Mouse (Mus musculus): Measurements from ENCODE around the gene Hsd3b4. TPM values are rescaled to one million over a fixed set of nuclear protein-coding genes. Genes with fewer than 3 reads are reported as not detected.
"Not testable (repeated sequence)": the region's sequence is repeated elsewhere in the genome, so short reads cannot be mapped to it uniquely, and the experiment has no call there.

Gene Hsd3b4
- polyA plus RNA-seq (2015; fragmentation: Nextera tagmentation; extraction: Ambion mirVana), result not detected in 2 replicates

DNA sequence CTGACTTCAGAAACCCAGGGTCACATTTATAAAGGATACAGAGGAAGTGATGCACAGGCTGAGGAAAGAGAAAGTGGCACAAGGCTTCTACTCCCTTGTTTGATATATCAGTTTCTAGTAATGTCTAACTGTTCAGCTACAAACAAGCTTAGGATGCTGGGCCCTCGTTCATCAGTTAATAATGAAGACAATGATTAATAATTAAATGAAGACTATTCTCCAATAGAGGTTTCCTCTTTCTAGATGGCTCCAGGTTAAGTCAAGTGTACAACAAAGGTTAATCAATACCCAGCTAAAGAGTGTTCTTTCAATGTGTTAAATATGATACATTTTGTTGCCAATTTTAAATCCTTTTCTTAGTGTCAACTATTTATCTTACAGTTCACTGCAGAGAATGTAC lies at the start of gene Hsd3b4:
Gene Hsd3b4 (minus strand): TSS at position 101 of the 400 bp plus-strand sequence.
- H3K27ac ChIP-seq; H3K9me3 ChIP-seq (replicated peaks); ATAC-seq (replicated peaks; ENCODE audit: insufficient number of reproducible peaks, insufficient read depth, low FRiP score, low read depth); H3K4me1 ChIP-seq (replicated peaks); H3K4me3 ChIP-seq; H3K9ac ChIP-seq; H3K36me3 ChIP-seq; H3K4me2 ChIP-seq; H3K27me3 ChIP-seq: not testable (repeated sequence)
- no CpG with 5 or more reads among the region's 1 CpGs for WGBS

GRCm38 (mm10) chr3:98550832-98551231 lies 40.5 kb upstream of the Hsd3b4 start:
- not testable (repeated sequence) for H3K9ac ChIP-seq; H3K4me2 ChIP-seq; ATAC-seq (replicated peaks; ENCODE audit: insufficient number of reproducible peaks, insufficient read depth, low FRiP score, low read depth); H3K9me3 ChIP-seq (replicated peaks); H3K27me3 ChIP-seq; H3K36me3 ChIP-seq; H3K27ac ChIP-seq; H3K4me3 ChIP-seq; H3K4me1 ChIP-seq (replicated peaks)
- no CpG with 5 or more reads among the region's 1 CpGs for WGBS

GRCm38 (mm10) chr3:98550215-98550614 lies 39.9 kb upstream of the Hsd3b4 start:
- ATAC-seq (replicated peaks; ENCODE audit: insufficient number of reproducible peaks, insufficient read depth, low FRiP score, low read depth); H3K9ac ChIP-seq; H3K27ac ChIP-seq; H3K4me1 ChIP-seq (replicated peaks); H3K4me3 ChIP-seq; H3K4me2 ChIP-seq; H3K36me3 ChIP-seq; H3K9me3 ChIP-seq (replicated peaks); H3K27me3 ChIP-seq: not testable (repeated sequence)
- no CpG with 5 or more reads among the region's 2 CpGs for WGBS

DNA sequence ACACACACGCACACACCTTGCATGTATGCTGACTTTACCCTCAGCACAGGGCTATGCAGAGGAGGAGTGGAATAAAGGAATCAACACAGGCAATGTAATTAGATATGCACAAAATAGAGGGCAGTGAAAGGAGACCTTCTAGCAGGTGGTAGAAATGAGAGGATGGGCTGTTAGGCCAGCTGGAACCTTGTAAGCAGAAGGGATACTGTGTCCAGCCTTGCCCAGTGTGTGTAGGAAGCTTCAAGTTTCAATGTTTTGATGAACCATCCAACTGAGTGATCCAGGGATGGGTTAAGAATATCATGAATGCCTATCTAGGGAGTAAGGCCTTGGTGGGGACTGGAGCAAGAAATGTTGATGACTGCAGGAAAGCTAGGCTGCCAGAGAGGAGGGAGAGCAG lies 38.2 kb upstream of the Hsd3b4 start:
- H3K9me3 ChIP-seq (replicated peaks); H3K27me3 ChIP-seq; H3K27ac ChIP-seq; H3K36me3 ChIP-seq; H3K4me1 ChIP-seq (replicated peaks); H3K4me2 ChIP-seq; H3K9ac ChIP-seq; H3K4me3 ChIP-seq; ATAC-seq (replicated peaks; ENCODE audit: insufficient number of reproducible peaks, insufficient read depth, low FRiP score, low read depth): not testable (repeated sequence)
- no CpG with 5 or more reads among the region's 1 CpGs for WGBS

DNA sequence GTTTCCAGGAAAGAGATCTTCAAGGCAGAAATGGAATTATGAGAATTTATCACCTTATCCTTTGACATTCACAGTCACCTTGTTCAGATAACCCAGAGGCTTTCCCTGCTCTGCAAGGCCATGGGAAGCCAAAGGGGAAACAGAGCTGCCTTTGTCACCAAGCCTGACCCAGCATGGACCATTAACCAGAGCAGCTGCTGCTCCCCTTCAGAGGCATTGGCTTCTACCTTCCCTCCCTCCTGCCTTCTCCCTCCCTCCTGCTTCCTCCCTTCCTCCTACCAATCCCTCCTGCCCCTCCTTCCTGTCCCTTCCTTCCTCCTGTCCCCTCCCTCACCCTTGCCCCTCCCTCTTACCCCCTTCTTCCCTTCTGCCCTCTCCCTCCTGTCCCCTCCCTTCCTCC lies 37.3 kb upstream of the Hsd3b4 start:
- H3K9me3 ChIP-seq (replicated peaks); H3K27me3 ChIP-seq; ATAC-seq (replicated peaks; ENCODE audit: insufficient number of reproducible peaks, insufficient read depth, low FRiP score, low read depth); H3K4me2 ChIP-seq; H3K4me3 ChIP-seq; H3K9ac ChIP-seq; H3K27ac ChIP-seq; H3K36me3 ChIP-seq; H3K4me1 ChIP-seq (replicated peaks): not testable (repeated sequence)

DNA sequence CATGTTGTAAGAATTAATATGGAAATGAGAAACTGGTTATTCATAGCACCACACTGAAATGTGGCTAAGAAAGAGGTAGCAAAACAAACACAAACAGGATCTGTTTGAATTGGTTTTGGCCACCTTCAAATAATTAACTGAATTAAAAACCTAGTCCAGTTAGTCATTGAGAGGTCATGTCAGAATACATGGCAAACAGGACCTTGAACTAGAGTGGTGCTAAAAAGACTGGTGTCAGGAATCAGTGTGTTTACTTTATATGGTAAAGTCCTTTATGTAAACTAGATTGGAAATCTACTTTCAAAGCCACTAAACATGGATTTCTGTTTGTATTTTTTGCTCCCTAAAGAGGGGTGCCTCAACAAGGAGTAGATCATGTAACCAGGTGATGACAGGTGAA lies 14.7 kb upstream of the Hsd3b4 start:
- H3K9ac ChIP-seq; H3K9me3 ChIP-seq (replicated peaks); H3K4me3 ChIP-seq; H3K36me3 ChIP-seq; H3K27ac ChIP-seq; H3K27me3 ChIP-seq; H3K4me2 ChIP-seq; H3K4me1 ChIP-seq (replicated peaks); ATAC-seq (replicated peaks; ENCODE audit: insufficient number of reproducible peaks, insufficient read depth, low FRiP score, low read depth): not testable (repeated sequence)

- not testable (repeated sequence) for H3K4me2 ChIP-seq; H3K36me3 ChIP-seq; H3K27me3 ChIP-seq; ATAC-seq (replicated peaks; ENCODE audit: insufficient number of reproducible peaks, insufficient read depth, low FRiP score, low read depth); H3K9ac ChIP-seq; H3K9me3 ChIP-seq (replicated peaks); H3K27ac ChIP-seq; H3K4me1 ChIP-seq (replicated peaks); H3K4me3 ChIP-seq
- no CpG with 5 or more reads among the region's 1 CpGs for WGBS
These were observed 14.2 kb upstream of the Hsd3b4 start for GRCm38 (mm10) chr3:98524552-98524951.

- ATAC-seq (replicated peaks; ENCODE audit: insufficient number of reproducible peaks, insufficient read depth, low FRiP score, low read depth); H3K9me3 ChIP-seq (replicated peaks); H3K9ac ChIP-seq; H3K4me3 ChIP-seq; H3K4me2 ChIP-seq; H3K27ac ChIP-seq; H3K27me3 ChIP-seq; H3K36me3 ChIP-seq; H3K4me1 ChIP-seq (replicated peaks): not testable (repeated sequence)
- 14% methylated on average over 1 of the region's 2 CpGs for WGBS
These were observed 12.5 kb upstream of the Hsd3b4 start for GRCm38 (mm10) chr3:98522779-98523178.

DNA sequence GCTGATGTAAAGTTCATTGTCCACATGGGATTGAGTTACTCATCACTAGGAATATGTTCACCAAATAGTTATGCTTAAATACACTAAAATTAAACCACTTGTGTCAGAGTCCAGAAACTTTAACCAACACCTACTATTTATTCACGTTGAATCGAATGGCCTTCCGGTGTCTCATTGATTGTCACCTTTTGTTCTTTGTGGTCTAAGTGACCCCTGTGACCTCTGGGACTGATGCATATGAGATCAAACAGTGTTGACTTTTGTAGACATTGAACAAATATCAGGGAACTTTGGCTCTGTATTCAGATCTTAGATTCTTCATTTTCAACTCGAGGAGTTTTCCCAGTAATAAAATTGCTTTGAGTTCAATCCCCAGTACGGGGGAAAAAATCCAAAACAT lies 3.1 kb downstream of the Hsd3b4 start:
- H3K9ac ChIP-seq; H3K4me1 ChIP-seq (replicated peaks); H3K4me2 ChIP-seq; H3K27me3 ChIP-seq; H3K27ac ChIP-seq; H3K4me3 ChIP-seq; ATAC-seq (replicated peaks; ENCODE audit: insufficient number of reproducible peaks, insufficient read depth, low FRiP score, low read depth); H3K36me3 ChIP-seq; H3K9me3 ChIP-seq (replicated peaks): not testable (repeated sequence)
- WGBS, result no CpG with 5 or more reads among the region's 5 CpGs

DNA sequence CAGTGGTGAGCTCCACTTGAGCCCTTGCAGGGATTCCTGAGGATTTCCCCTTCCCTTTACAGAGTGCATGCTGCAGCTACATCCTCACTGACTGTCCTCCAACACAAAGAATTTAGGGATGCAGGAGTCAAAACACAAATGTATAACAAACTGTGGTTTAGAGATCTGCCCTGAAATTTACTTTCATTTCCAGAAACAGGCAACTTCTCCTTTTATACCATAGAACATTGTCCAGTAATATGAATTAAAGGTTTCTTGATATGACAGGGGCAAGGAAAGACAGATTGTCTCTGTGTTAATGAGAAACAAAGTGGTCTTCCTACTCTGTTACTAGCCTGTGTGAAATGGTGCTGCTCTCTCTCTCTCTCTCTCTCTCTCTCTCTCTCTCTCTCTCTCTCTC lies 12.9 kb downstream of the Hsd3b4 start:
- H3K27me3 ChIP-seq; H3K27ac ChIP-seq; H3K4me2 ChIP-seq; H3K9me3 ChIP-seq (replicated peaks); H3K4me3 ChIP-seq; H3K9ac ChIP-seq; H3K4me1 ChIP-seq (replicated peaks); H3K36me3 ChIP-seq; ATAC-seq (replicated peaks; ENCODE audit: insufficient number of reproducible peaks, insufficient read depth, low FRiP score, low read depth): not testable (repeated sequence)

- not testable (repeated sequence) for H3K4me2 ChIP-seq; H3K27me3 ChIP-seq; H3K27ac ChIP-seq; H3K9ac ChIP-seq; H3K36me3 ChIP-seq; ATAC-seq (replicated peaks; ENCODE audit: insufficient number of reproducible peaks, insufficient read depth, low FRiP score, low read depth); H3K4me3 ChIP-seq; H3K4me1 ChIP-seq (replicated peaks); H3K9me3 ChIP-seq (replicated peaks)
- WGBS, result no CpG with 5 or more reads among the region's 2 CpGs
These were observed 13.6 kb downstream of the Hsd3b4 start for GRCm38 (mm10) chr3:98496762-98497161.

GRCm38 (mm10) chr3:98495055-98495454 lies 15.3 kb downstream of the Hsd3b4 start:
- not testable (repeated sequence) for H3K4me1 ChIP-seq (replicated peaks); H3K4me3 ChIP-seq; H3K27ac ChIP-seq; ATAC-seq (replicated peaks; ENCODE audit: insufficient number of reproducible peaks, insufficient read depth, low FRiP score, low read depth); H3K9me3 ChIP-seq (replicated peaks); H3K36me3 ChIP-seq; H3K27me3 ChIP-seq; H3K4me2 ChIP-seq; H3K9ac ChIP-seq

GRCm38 (mm10) chr3:98494184-98494583 lies 16.1 kb downstream of the Hsd3b4 start:
- H3K4me3 ChIP-seq; H3K4me1 ChIP-seq (replicated peaks); H3K36me3 ChIP-seq; H3K27ac ChIP-seq; ATAC-seq (replicated peaks; ENCODE audit: insufficient number of reproducible peaks, insufficient read depth, low FRiP score, low read depth); H3K9me3 ChIP-seq (replicated peaks); H3K4me2 ChIP-seq; H3K9ac ChIP-seq; H3K27me3 ChIP-seq: not testable (repeated sequence)

Data from heart, embryonic 15.5 days (tissue).